Mouse (Mus musculus): Measurements from ENCODE around the gene Dnm1.
"Not testable (repeated sequence)": the region's sequence is repeated elsewhere in the genome, so short reads cannot be mapped to it uniquely, and the experiment has no call there.

Gene Dnm1

GRCm38 (mm10) chr2:32362274-32362673 lies 9.1 kb upstream of the Dnm1 start:
- not testable (repeated sequence) for DNase-seq (ENCODE audit: low read depth, low spot score)

GRCm38 (mm10) chr2:32361437-32361836 lies 8.3 kb upstream of the Dnm1 start:
- DNase-seq (ENCODE audit: low read depth, low spot score) = peak; percentile 76

GRCm38 (mm10) chr2:32360741-32361140 lies 7.6 kb upstream of the Dnm1 start:
- peak; percentile 96 for DNase-seq (ENCODE audit: low read depth, low spot score)

- DNase-seq (ENCODE audit: low read depth, low spot score) = no peak
Measured at GRCm38 (mm10) chr2:32358381-32358780, 5.2 kb upstream of the Dnm1 start.

- no peak for DNase-seq (ENCODE audit: low read depth, low spot score)
Measured at GRCm38 (mm10) chr2:32357710-32358109, 4.6 kb upstream of the Dnm1 start.

- peak; percentile 74 for DNase-seq (ENCODE audit: low read depth, low spot score)
Measured at GRCm38 (mm10) chr2:32356216-32356615, 3.1 kb upstream of the Dnm1 start.

- DNase-seq (ENCODE audit: low read depth, low spot score) = no peak
Measured at GRCm38 (mm10) chr2:32354336-32354895, 1.3 kb upstream of the Dnm1 start.

- DNase-seq (ENCODE audit: low read depth, low spot score) = no peak
Measured at GRCm38 (mm10) chr2:32353836-32354235, 698 bp upstream of the Dnm1 start.

- DNase-seq (ENCODE audit: low read depth, low spot score) = no peak
Measured at GRCm38 (mm10) chr2:32352151-32353006, 759 bp downstream of the Dnm1 start, which contains the start of gene Ciz1. TSS of gene Ciz1 (plus strand) at chr2:32352327.

- no peak for DNase-seq (ENCODE audit: low read depth, low spot score)
Measured at GRCm38 (mm10) chr2:32351471-32351961, 1.6 kb downstream of the Dnm1 start.

GRCm38 (mm10) chr2:32350471-32351051 lies 2.6 kb downstream of the Dnm1 start:
- DNase-seq (ENCODE audit: low read depth, low spot score) = no peak

GRCm38 (mm10) chr2:32349625-32350255 lies 3.4 kb downstream of the Dnm1 start:
- no peak for DNase-seq (ENCODE audit: low read depth, low spot score)

GRCm38 (mm10) chr2:32348311-32348710 lies 4.8 kb downstream of the Dnm1 start:
- no peak for DNase-seq (ENCODE audit: low read depth, low spot score)

GRCm38 (mm10) chr2:32347019-32347418 lies 6.1 kb downstream of the Dnm1 start:
- no peak for DNase-seq (ENCODE audit: low read depth, low spot score)

- DNase-seq (ENCODE audit: low read depth, low spot score) = no peak
Measured at GRCm38 (mm10) chr2:32344598-32345321, 8.4 kb downstream of the Dnm1 start.

GRCm38 (mm10) chr2:32344056-32344455 lies 9.1 kb downstream of the Dnm1 start:
- DNase-seq (ENCODE audit: low read depth, low spot score) = no peak

GRCm38 (mm10) chr2:32343351-32343671 lies 9.8 kb downstream of the Dnm1 start:
- no peak for DNase-seq (ENCODE audit: low read depth, low spot score)

GRCm38 (mm10) chr2:32342539-32343350 lies 10.4 kb downstream of the Dnm1 start:
- peak; percentile 88 for DNase-seq (ENCODE audit: low read depth, low spot score)

GRCm38 (mm10) chr2:32342039-32342438 lies 11.1 kb downstream of the Dnm1 start:
- no peak for DNase-seq (ENCODE audit: low read depth, low spot score)

- no peak for DNase-seq (ENCODE audit: low read depth, low spot score)
Measured at GRCm38 (mm10) chr2:32341634-32341939, 11.6 kb downstream of the Dnm1 start.

Data from skeletal muscle tissue, adult 2 months (tissue).